Mouse (Mus musculus) c-Kit-positive CD71-positive TER-119-positive erythroid progenitor cells, embryonic 14.5 days (primary cell): ENCODE results near the gene Tbc1d22a.
"Not testable (repeated sequence)": the region's sequence is repeated elsewhere in the genome, so short reads cannot be mapped to it uniquely, and the experiment has no call there.

ENCODE experiments used
- DNase-seq: peaks from one replicate; pipeline ENCODE4 v3.0.0-alpha.2; 2013; ENCODE audit warnings: low spot score

The Tbc1d22a gene

DNA sequence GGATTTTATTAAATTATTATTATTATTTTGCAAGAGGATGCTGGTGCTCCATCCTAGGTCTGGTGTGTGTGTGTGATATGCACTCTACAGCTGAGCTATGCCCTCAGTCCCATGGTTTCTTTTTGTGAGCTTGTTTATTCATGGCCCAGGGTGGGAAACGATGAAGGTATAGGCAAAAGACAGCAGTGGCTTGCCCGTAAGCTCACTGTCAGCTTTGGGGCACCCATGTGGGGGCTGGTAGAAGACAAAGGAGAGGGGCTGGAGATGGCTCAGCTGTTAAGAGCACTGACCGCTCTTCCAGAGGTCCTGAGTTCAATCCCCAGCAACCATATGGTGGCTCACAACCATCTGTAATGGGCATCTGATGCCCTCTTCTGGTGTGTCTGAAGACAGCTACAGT, 32.9 kb upstream of the Tbc1d22a start:
- DNase-seq = not testable (repeated sequence)

DNA sequence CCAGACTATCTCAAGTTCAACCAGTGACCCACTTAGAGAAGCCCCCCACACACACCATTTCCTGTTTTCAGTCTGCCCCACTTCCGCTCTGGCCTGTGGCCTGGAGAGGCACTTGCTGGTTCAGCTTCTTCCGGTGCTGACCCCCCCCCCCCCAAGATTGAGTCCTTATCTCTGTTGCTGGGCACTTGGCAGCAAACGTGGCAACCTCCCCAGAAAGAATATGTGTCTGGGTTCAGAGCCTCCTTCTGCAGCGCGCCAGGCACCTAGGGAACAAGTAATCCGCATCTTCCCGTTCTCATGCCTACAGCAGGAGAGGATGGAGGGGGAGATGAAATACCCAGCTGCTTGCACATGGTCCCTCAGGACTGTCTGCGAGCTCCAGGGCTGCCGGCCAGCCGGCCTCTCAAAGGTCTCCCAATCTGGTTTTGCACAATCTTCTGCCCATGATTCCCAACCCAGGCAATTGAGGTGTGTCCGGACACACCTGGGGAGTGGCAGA, 32.3 kb upstream of the Tbc1d22a start:
- DNase-seq = no peak

DNA sequence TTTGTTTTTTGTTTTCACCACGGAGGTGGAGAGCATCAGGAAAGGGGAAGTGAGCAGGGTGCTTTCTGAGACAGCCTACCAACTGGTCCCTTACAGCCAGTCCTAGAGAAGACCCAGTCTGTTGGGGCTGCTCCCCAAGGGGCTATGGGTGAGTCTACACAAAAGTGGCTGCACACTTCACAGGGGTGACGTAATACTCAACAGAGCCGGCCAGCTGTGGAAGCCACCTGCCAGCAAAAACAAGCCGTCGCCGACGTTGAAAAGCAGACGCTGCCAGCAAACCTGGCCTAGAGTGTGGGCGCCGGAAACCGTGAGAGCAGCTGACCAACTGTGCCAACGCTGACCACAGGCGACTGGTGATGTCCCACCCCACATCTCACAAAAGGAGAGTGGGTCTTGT, 31.6 kb upstream of the Tbc1d22a start:
- no peak for DNase-seq

DNA sequence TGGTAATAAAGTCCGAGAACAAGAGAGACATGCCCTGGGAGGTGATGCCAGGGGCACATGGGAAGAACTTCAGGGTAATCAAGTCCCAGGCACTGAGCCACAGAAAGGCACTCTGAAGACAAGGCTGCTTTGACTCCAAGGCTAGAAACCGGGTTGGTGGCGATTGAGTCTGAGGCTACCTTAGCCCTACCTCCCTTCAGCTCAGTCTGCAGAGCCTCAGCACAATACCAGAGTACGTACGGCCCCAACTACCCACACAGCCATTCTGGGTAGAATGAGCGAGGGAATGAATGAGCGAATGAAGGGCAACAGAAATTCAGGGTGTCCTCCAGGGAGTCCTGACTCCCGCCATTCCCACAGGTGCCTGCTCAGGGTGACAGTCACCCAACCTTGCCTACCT, 30.8 kb upstream of the Tbc1d22a start:
- no peak for DNase-seq

DNA sequence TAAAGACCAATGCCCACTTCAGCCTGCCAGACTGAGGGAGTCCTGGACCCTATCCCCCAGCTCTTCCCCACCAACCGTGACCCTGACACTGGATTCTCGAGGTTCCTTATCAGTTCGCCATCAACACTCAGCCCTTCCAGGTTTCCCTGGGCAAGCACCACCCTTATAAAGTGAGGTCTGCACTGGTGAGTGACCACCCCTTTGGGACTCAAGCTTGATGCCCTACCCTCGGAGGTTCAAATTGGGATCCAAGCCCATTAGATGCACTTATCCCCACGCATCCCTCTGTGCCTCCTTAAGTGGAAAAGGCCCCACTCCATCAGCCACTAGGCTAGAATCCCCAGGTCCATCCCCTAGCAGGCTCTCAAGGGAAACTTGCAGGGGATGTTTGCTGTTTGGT, 30.2 kb upstream of the Tbc1d22a start:
- no peak for DNase-seq

DNA sequence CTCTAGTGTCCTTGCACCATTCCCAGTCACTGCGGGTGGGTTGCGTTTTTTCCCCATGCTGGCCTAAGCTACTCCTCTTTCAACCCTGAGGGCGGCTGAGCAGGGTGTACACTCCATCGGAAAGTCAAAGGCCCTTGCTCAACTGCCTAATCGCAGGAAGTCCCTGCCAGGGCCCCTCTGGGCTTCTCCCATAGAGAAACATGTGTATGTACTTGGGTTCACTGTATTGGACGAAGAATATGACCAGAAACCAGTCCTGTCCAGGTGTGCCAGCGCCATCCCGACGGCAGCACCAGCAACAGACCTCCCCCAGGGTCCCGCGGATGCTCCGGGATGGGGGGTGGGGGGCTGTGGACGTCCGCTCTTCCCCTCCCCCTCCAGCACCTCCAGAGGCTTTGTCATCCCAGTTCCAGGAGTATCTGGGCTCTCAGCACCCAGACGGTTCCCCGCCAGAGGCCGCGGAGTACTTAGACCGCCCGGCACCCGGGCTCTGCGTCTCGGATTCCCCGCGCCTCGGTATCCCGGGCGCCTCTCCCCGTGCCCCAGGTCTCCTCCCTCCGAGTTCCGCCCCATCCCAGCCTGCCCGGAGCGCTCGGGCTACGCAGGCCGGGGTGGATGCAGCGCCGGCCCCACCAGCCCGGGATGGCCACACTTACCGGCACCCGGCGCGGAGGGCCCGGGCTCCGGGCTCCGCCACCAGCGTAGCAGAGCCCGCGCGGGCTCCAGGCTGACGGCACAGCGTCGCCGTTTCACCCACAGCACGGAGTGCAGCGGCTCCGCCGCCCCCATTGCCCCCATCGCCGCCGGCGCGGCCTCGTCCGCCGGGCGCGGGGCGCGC, 29.2 kb upstream of the Tbc1d22a start:
- no peak for DNase-seq

DNA sequence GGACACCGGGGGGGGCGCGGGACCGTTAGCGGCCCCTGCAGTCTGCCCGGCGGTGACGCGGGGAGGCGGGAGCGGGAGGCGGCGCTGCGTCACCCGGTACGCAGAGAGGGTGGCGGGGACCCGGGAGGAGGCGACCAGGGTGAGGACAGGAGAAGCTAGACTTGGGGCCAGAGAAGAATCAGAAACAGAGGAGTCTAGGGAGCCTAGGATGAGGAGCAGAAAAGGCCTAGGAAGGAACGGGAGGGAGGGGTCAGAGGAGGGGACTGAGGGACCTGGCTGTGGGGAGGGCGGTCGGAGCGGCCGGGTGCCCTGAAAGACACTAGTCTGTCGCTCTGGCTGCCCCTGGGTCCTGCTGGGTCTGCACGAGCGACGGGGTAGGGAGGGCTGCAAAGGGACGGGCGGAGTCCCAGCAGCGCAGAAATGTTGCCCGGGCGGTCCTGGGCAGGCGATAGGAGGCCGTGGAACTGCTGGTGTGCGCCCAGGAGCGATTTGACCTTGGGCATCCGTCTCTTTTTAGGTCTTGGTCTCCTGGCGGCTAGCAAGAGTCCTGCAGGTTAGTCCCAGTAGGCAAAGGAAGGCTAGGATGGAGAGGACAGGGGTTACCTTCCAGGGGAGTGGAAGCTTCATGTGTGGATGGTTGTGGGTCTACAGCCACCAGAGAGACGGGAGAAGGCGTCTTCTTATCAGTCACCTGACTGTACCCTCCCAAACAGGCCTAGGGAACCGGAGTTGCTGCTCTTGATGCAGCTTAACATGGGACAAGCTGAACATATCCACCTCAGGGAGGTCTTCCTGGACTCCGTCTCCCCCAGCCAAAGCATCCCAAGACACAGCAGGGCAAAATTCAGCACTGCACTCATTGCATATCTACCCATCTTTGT, 28.3 kb upstream of the Tbc1d22a start, which contains the start of gene Cerk:
Gene Cerk (minus strand): TSS at position 453 of the 881 bp plus-strand sequence.
- DNase-seq = no peak

DNA sequence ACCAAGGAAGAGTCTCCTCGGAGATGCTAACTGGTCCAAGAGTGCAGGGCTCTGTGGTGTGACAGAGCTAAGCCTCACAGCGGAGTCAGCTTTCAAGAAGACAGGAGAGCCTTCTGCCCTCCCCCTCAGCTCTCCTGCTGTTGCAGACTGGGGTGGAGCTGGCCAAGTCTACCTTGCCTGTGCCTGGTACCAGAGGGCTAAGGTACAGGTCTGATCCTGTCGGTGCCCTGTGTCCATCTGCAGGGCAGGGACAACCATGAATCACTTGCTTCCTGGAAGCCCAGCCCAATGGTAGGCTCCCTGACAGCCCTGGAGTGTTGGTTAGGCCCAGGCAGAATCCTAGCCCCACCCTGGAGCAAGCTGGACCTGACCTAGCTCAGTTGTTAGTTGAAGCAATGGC, 27.6 kb upstream of the Tbc1d22a start:
- DNase-seq = no peak

DNA sequence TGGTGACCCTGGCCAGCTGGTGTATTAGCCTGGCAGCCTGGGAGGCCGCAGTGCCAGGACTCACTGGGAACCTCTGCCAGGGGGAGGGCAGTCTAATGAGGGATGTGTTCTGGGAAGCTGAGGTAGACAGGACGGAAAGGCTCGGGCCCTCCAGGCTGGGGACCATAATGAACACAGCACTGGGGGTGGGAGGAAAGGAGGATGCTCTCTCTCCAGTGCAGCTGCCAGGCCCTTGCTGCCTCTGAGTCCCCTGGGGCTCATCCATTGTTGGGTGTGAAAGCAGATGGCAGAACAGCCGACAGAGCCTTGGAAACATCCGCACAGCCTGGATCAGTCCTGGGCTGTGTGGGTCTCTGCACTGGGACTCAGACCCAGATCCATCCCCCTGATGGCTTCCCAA, 26.1 kb upstream of the Tbc1d22a start:
- DNase-seq = no peak

DNA sequence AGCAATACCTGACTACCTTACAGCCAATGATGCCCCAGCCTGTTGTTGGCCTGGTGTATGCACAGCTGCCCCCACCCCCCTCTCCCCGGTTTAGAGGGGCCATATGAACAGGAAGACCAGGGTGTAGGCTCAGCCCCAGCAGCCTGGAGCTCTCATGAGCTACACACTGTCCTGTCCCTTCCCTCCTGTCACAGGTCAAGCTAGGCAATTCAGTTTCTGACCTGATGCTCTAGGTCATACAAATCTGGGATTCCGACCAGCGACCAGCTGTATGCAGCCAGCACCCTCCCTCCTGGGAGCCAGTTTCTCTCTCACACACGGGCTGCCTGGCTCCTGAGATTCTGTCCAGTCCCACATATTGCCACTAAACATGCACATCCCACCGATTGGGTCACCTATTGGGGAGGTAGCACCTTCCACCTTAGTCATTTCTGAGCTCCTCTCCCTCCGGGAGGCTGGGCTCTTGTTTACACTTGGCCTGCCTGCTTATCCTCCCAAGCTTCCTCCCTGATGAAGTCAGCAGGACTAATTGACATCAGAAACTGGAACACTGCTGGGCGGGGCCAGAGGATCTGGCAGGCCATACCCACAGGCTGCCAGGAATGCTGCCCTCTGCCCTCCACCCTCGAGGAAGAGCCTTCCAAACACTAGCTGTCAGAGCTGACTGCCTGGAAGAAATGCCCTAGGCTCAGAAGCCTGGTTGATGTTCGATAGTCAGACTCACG, 25.4 kb upstream of the Tbc1d22a start:
- DNase-seq = no peak

DNA sequence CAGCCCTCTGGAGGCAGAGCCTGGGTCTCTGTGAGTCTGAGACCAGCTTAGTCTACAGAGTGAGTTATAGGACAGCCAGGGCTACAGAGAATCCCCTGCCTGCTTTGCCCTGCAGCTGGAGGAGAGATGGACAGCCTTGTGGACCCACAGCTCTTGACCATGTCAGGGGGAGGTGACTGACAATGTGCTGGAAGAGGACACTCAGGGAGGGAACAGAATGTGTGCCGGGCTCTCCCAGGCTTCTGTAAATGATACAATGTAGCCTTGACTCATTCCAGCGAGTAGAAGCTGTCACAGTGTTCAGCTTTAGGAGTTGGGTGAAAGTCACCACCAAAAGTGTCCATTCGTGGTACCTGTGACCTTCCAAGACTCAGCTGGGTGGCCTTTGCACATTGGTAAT, 23.9 kb upstream of the Tbc1d22a start:
- DNase-seq = no peak

DNA sequence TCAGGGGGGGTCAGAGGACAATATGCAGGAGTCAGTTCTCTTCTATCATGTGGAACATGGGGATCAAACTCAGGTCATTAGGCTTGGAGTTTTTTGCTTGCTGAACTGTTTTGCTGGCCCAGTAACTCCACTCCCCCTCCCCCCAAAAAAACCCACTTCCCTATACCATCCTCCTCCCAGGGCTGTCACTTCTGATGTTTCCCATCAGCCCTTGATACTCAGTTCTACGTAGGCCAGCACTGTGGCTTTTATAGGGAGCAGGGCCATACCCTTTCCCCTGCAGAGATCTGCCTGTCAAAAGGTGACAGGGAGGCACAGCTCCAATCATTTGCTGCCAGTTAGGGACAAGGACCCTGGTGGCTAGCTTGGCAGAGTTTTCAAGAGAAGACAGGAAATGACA, 22.8 kb upstream of the Tbc1d22a start:
- DNase-seq = no peak

DNA sequence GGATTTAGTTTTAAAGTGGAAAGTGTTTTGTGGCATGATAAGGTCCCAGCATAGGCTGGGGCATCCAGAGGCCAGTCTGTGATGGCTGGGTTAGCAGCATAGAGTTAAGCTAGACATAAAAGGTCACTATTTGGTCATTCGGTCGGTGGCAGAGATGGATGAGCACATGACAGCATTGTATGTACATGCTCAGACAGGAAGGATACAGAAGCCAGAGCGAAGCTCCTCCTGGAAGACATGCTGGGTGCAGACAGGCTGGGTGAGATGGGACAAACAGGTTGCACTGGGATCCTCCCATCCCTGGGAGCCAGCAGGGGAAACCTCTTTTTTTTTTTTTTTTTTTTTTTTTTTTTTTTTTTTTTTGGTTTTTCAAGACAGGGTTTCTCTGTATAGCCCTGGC, 22.3 kb upstream of the Tbc1d22a start:
- no peak for DNase-seq

DNA sequence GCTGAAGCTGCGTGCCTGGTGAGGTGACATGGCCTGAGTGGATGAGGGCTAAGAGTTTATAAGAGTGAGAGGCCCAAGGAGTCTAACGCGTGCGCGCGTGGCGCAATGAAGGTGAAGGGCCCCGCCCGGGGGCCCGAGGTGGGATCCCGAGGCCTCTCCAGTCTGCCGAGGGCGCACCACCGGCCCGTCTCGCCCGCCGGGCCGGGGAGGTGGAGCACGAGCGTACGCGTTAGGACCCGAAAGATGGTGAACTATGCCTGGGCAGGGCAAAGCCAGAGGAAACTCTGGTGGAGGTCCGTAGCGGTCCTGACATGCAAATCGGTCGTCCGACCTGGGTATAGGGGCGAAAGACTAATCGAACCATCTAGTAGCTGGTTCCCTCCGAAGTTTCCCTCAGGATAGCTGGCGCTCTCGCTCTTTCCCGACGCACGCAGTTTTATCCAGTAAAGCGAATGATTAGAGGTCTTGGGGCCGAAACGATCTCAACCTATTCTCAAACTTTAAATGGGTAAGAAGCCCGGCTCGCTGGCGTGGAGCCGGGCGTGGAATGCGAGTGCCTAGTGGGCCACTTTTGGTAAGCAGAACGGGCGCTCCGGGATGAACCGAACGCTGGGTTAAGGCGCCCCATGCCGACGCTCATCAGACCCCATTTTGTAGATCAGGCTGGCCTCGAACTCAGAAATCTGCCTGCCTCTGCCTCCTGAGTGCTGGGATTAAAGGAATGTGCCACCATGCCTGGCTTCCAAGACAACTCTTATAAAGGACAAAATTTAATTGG, 19.4 kb upstream of the Tbc1d22a start:
- not testable (repeated sequence) for DNase-seq

DNA sequence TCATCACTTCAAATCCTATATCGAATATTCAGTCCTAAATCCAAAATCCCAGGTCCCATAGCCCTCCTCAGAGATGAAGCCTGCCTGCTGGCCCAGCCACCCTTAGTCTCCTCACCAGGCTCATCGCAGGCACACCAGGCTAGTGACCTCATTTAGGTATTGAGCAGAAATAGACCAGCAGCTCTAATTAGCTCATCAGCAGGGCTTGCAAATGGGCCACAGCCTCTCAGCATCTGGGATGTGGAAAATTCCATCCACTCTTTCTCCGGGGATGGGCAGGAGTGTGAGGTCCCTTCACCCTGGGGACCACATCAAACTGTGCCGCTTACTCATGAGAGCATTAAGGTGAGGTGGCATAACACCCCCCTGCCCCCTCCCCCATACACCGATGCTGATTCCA, 15.2 kb upstream of the Tbc1d22a start:
- DNase-seq = no peak

DNA sequence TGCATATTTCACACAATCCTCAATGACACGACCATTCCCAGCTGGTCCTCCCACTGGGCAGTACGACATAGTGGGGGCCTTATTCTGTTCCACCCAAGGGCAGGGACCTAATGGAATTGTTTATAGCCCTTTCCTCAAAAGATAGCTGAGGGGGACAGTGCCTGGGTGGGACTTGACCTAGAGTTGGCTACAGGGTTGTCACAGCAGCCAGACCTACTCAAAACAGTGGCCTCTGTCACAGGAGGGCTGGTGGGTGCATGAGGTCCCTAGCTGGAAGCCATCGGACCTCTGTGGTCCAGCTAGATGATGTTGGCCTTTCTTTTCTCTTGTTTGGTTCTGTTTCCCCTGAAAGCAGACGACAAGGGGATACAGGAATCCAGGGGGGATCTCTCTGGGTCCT, 14.8 kb upstream of the Tbc1d22a start:
- DNase-seq = no peak

DNA sequence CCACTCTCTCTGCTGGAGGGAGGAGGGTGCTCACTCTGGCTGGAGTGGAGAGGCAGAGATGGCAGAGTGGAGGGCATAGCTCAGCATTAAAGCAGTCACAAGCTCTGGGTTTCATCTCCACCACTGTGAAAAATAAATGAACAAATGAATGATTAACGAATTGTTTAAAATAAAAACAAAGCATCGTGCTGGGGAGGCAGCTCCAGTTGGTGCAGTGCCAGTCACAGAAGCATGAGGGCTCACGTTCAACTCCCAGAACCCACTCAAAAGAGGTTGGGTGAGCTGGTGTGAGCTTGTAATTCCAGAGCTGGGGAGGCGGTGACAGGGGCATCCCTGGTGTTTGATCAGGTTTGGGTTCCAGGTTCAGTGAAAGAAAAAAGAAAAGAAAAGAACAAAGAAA, 14.1 kb upstream of the Tbc1d22a start:
- DNase-seq = no peak

DNA sequence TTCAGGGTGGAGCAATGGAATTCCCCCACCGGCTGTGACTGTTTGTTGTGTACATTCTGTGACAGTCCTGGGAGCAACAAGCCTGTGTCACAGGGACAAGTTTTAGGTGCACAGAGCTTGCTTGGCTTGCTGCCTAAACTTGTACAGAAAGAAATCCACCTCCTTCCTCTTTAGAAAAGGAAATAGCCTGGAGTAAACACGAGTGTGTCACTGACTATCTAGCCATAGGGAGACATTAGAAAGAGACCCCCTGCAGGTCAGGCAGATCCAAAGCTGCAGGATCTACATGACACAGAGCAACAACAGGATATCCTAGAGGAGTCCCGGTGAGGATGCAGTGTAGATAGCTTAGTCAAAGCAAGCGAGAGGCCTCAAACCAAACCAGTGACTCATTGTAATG, 13.2 kb upstream of the Tbc1d22a start:
- no peak for DNase-seq

DNA sequence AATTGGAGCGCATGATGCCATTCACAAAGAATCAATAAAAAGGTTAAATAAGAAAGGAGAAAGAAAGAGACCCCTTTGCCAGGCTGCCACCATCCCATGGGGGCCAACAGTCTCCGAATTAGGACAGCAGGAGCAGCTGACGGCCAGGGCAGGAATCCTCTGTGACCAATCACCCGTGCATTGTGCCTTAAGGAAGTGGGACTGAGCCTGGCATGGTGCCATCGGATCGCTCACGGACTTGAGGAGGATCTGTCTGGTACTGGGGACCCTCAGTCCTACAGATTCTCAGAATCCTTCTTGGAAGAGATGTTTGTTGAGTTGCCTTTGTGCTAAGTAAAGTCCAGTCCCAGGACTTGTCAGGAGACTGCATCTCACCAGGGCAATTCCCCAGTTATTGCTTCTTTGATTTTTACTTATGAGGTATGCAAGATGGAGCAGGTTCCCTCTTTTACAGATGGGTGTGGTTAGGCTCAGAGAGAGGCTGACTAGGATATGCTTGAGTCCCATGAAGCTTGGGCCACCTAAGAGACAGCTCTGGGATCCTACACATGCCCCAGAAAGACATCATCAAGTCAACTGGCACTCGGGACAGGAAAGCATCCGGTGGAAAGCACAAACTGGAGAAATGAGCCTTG, 12.4 kb upstream of the Tbc1d22a start:
- no peak for DNase-seq

DNA sequence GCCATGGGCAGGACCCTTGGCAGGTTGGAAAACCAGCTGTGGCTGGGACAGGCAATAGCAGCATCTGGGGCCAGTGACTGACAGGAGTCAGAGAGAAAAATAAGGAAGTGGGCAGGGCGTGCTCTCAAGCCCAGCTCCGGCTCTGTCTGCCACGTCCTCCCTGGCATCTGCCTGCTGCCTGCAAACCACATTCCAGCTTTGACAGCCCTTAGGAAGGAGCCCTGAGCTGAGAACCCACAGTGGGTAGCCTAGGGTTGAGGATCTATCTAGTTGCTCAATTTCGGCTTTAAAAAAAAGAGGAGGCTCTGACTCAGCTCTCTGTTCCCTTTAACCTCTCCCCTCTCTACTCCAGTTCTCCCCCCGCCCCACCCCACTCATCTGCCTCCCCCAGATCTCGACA, 11.6 kb upstream of the Tbc1d22a start:
- no peak for DNase-seq

DNA sequence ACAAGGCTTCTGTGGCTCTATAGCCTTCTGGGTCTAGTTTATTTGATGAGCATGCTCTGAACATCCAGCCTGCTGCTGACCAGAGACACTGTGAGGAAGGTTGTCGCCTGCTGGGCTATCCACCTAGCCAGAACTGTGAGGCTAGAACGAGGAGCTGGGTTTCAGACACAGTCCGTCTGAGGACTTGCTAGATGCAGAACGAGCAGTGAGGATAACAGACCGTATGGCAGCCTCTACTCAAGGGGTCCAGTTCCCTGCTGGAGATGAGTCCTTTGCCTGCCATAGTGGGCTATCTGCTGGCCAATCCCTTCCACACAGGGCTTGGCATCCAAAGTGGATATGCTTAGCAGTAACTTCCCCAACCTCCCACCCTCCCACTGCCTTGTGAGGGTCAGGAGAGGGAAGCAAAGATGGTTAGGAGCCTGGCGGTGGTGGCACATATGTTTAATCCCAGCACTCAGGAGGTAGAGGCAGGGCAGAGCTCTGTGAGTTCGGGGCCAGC, 10.9 kb upstream of the Tbc1d22a start:
- DNase-seq = no peak
